Mouse (Mus musculus) liver, embryonic 15.5 days (tissue): ENCODE measurements around the gene Tsr2. TPM values are rescaled to one million over a fixed set of nuclear protein-coding genes. Genes with fewer than 3 reads are reported as not detected.

ENCODE experiments used
- ATAC-seq: fragments of 200-750 bp; cut with Nextera tagmentation; 2 replicates; pipeline ENCODE4 v1.8.0; 2017; ENCODE audit warnings: moderate number of reproducible peaks, mild to moderate bottlenecking, moderate library complexity; ENCODE audit not compliant: insufficient read depth
- H3K27ac ChIP-seq: fragments of 300-500 bp; sonication (generic); replicated peaks from 2 replicates; pipeline ENCODE4 v1.5.1; 2015; ENCODE audit warnings: mild to moderate bottlenecking, inconsistent platforms
- H3K27me3 ChIP-seq: fragments of 300-500 bp; sonication (generic); 2 replicates; pipeline ENCODE4 v1.6.1; 2015; ENCODE audit warnings: mild to moderate bottlenecking, inconsistent platforms
- H3K36me3 ChIP-seq: fragments of 300-500 bp; sonication (generic); replicated peaks from 2 replicates; pipeline ENCODE4 v1.6.1; 2015; ENCODE audit warnings: moderate library complexity, mild to moderate bottlenecking, inconsistent platforms
- H3K4me1 ChIP-seq: fragments of 300-500 bp; sonication (generic); replicated peaks from 2 replicates; pipeline ENCODE4 v1.6.1; 2015; ENCODE audit warnings: inconsistent platforms
- H3K4me2 ChIP-seq: fragments of 300-500 bp; sonication (generic); 2 replicates; pipeline ENCODE4 v1.6.1; 2015; ENCODE audit warnings: moderate library complexity, mild to moderate bottlenecking, inconsistent platforms
- H3K4me3 ChIP-seq: fragments of 300-500 bp; sonication (generic); replicated peaks from 2 replicates; pipeline ENCODE4 v1.5.1; 2015; ENCODE audit warnings: mild to moderate bottlenecking, inconsistent platforms
- H3K9ac ChIP-seq: fragments of 300-500 bp; sonication (generic); 2 replicates; pipeline ENCODE4 v1.6.1; 2015; ENCODE audit warnings: moderate library complexity, mild to moderate bottlenecking, inconsistent platforms
- H3K9me3 ChIP-seq: fragments of 300-500 bp; sonication (generic); replicated peaks from 2 replicates; pipeline ENCODE4 v1.6.1; 2016; ENCODE audit warnings: inconsistent platforms
- WGBS: fragments of 180-500 bp; shearing (Covaris S2); methylation state at CpG from one replicate; pipeline ENCODE4 v1.1.7; 2015; ENCODE audit warnings: mixed read lengths; ENCODE audit not compliant: insufficient replicate concordance; 5-methylcytosine and 5-hydroxymethylcytosine counted together
- polyA plus RNA-seq: library from polyadenylated mRNA; unstranded; fragments of >200 nt; fragmentation: Nextera tagmentation; extraction: Ambion mirVana; gene quantifications from 2 replicates; pipeline ENCODE4 v1.2.1, GENCODE M21; 2015

Gene Tsr2
- polyA plus RNA-seq: 9.6 and 10.6 TPM in 2 replicates

DNA sequence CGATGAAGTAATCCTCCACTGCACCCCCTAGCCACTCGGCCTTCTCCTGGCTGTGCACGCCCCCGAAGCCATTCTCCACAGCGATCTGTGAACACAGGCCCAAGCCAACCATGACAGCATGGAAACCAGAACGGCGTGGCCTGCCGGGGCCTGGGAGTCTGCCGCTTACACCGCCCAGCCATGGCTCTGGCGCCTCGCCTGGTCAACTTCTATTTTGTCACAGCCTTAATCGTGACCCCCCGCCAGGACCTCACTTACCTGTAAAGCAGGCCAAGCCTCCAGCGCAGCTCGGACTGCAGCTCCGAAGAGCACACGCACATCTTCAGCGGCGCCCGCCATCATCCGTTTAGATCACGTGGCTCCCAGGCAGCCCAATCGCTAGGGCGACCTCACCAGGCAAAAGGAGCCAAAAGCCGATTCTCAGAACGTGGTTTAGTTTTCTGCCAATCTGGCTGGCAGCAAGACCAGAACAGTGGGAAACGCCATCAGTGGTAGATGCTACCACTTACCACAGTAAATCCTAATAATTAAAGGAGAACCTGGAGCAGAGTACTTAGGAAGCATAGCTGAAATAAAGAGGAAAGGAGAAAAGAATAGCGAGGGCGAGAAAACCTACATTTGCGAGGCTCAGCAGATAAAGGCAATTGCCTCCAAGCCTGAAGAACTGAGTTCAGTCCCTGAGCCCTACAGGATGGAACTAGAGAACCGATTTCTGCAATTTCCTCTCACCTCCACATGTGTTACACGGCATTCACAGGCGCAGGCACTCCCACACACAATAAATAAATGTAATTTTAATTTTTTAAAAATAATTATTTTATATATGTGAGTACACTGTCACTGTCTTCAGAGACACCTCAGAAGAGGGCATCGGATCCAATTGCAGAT, at the start of gene Tsr2:
TSS of gene Tsr2 (minus strand) at position 373 of the 888 bp plus-strand sequence.
- Histone ChIP-seq H3K4me3 (peak within 1 kb of the TSS; percentile 67), H3K4me2 (peak within 1 kb of the TSS; percentile 73), H3K36me3 (no peaks in the 10 kb centered on the region), H3K9me3 (no peaks in the 10 kb centered on the region), H3K4me1 (peaks cover 5% of the 10 kb centered on the region; the same call in 1 of the 2 replicates), H3K9ac (peak within 1 kb of the TSS; percentile 55), H3K27me3 (0 out of 2 replicates have a peak, but pooled peaks cover 3% of the 10 kb centered on the region), H3K27ac (no peak within 1 kb of the TSS; the same call in 1 of the 2 replicates)
- ATAC-seq: peak; percentile 87
- 18% methylated on average over 35 of the region's 35 CpGs for WGBS

- H3K4me3 ChIP-seq: no peak overlapping the region
- ATAC-seq: no peak
- 27% methylated on average over 10 of the region's 10 CpGs for WGBS
- no peaks in the 10 kb centered on the region for H3K4me1 ChIP-seq
- H3K27me3 ChIP-seq: 0 out of 2 replicates have a peak, but pooled peaks cover 14% of the 10 kb centered on the region
- H3K9me3 ChIP-seq: no peaks in the 10 kb centered on the region
- H3K27ac ChIP-seq: no peak overlapping the region
- H3K9ac ChIP-seq: no peak overlapping the region
- H3K4me2 ChIP-seq: no peak overlapping the region
- no peaks in the 10 kb centered on the region for H3K36me3 ChIP-seq
Observed at GRCm38 (mm10) chrX:151132785-151133184, 36.4 kb upstream of the Tsr2 start.

- no peak overlapping the region for H3K9ac ChIP-seq
- H3K9me3 ChIP-seq: no peaks in the 10 kb centered on the region
- H3K4me1 ChIP-seq: no peaks in the 10 kb centered on the region
- WGBS: 48% methylated on average over 3 of the region's 3 CpGs
- no peaks in the 10 kb centered on the region for H3K36me3 ChIP-seq
- no peak overlapping the region for H3K4me2 ChIP-seq
- no peak for ATAC-seq
- H3K4me3 ChIP-seq: no peak overlapping the region
- no peak overlapping the region for H3K27ac ChIP-seq
- H3K27me3 ChIP-seq: 0 out of 2 replicates have a peak, but pooled peaks cover 7% of the 10 kb centered on the region
Observed at GRCm38 (mm10) chrX:151130493-151130892, 34.1 kb upstream of the Tsr2 start.

DNA sequence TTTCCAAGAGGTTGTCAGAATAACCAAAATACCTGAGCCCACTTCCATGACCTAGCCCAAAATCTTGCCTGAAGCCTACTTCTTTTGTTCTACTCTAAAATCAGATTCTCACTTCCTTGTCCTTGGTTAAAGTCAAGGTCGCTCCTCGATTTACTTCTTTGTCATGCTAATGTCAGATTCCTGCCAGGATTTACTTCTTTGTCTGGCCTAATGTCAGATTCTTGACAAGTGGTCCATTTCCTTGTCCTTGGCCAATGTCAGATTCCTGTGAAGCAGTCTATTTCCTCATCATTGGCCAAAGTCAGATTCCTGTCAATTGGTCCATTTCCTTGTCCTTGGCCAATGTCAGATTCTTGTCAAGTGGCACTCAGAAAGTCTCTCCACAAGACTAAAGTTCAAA, 27.6 kb upstream of the Tsr2 start:
- no peak overlapping the region for H3K9ac ChIP-seq
- no peaks in the 10 kb centered on the region for H3K4me1 ChIP-seq
- no peak overlapping the region for H3K27ac ChIP-seq
- H3K4me3 ChIP-seq: no peak overlapping the region
- ATAC-seq: no peak
- H3K27me3 ChIP-seq: 0 out of 2 replicates have a peak, but pooled peaks cover 3% of the 10 kb centered on the region
- H3K36me3 ChIP-seq: no peaks in the 10 kb centered on the region
- 68% methylated on average over 2 of the region's 2 CpGs for WGBS
- H3K4me2 ChIP-seq: no peak overlapping the region
- no peaks in the 10 kb centered on the region for H3K9me3 ChIP-seq

DNA sequence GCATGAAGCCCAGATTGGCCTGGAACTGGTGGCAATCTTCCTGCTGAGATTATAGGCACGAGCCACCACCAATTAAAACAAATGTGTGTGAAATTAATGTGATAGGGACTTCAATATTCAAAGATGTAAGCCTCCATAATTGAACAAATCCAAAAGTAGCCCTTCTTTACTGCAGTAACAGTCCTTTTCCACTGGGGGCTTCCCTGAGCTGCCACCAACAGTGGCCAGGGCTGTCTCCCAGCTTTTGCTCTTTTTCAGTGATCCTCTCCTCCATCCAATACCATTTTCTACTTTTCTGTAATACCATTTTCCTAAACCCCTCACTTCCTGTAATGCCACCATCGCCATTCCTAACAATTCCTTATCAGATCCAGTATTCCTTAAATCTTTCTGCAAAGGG, 21.1 kb upstream of the Tsr2 start:
- 5% methylated on average over 2 of the region's 2 CpGs for WGBS
- Histone ChIP-seq H3K9ac (no peak overlapping the region), H3K27me3 (0 out of 2 replicates have a peak, but pooled peaks cover 3% of the 10 kb centered on the region), H3K4me3 (no peak overlapping the region), H3K27ac (no peak overlapping the region), H3K36me3 (no peaks in the 10 kb centered on the region), H3K4me2 (no peak overlapping the region), H3K4me1 (no peaks in the 10 kb centered on the region), H3K9me3 (no peaks in the 10 kb centered on the region)
- ATAC-seq: no peak

- 0 out of 2 replicates have a peak, but pooled peaks cover 3% of the 10 kb centered on the region for H3K27me3 ChIP-seq
- no peak overlapping the region for H3K4me3 ChIP-seq
- H3K36me3 ChIP-seq: no peaks in the 10 kb centered on the region
- no peak for ATAC-seq
- H3K27ac ChIP-seq: no peak overlapping the region
- H3K9me3 ChIP-seq: no peaks in the 10 kb centered on the region
- 6% methylated on average over 7 of the region's 7 CpGs for WGBS
- no peaks in the 10 kb centered on the region for H3K4me1 ChIP-seq
- H3K9ac ChIP-seq: no peak overlapping the region
- no peak overlapping the region for H3K4me2 ChIP-seq
Observed at GRCm38 (mm10) chrX:151116795-151117194, 20.5 kb upstream of the Tsr2 start.

GRCm38 (mm10) chrX:151107301-151108067, 11.1 kb upstream of the Tsr2 start:
- Histone ChIP-seq H3K9me3 (no peaks in the 10 kb centered on the region), H3K27ac (no peak overlapping the region), H3K4me1 (no peaks in the 10 kb centered on the region), H3K9ac (no peak overlapping the region), H3K27me3 (peaks cover 8% of the 10 kb centered on the region; the same call in 1 of the 2 replicates), H3K4me3 (no peak overlapping the region), H3K4me2 (no peak overlapping the region), H3K36me3 (no peaks in the 10 kb centered on the region)
- no peak for ATAC-seq
- 49% methylated on average over 7 of the region's 7 CpGs for WGBS

GRCm38 (mm10) chrX:151087418-151087817, 8.9 kb downstream of the Tsr2 start:
- Histone ChIP-seq H3K4me2 (no peak overlapping the region), H3K9me3 (no peaks in the 10 kb centered on the region), H3K4me3 (no peak overlapping the region), H3K4me1 (no peaks in the 10 kb centered on the region), H3K9ac (no peak overlapping the region), H3K27ac (no peak overlapping the region), H3K36me3 (peaks cover 16% of the 10 kb centered on the region), H3K27me3 (0 out of 2 replicates have a peak, but pooled peaks cover 2% of the 10 kb centered on the region)
- 61% methylated on average over 1 of the region's 1 CpGs for WGBS
- no peak for ATAC-seq

GRCm38 (mm10) chrX:151085599-151085998, 10.7 kb downstream of the Tsr2 start:
- no peaks in the 10 kb centered on the region for H3K9me3 ChIP-seq
- no peak for ATAC-seq
- H3K4me3 ChIP-seq: no peak overlapping the region
- H3K27me3 ChIP-seq: 0 out of 2 replicates have a peak, but pooled peaks cover 2% of the 10 kb centered on the region
- no peak overlapping the region for H3K27ac ChIP-seq
- no peaks in the 10 kb centered on the region for H3K4me1 ChIP-seq
- H3K36me3 ChIP-seq: peaks cover 17% of the 10 kb centered on the region
- WGBS: 39% methylated on average over 2 of the region's 2 CpGs
- H3K4me2 ChIP-seq: no peak overlapping the region
- H3K9ac ChIP-seq: no peak overlapping the region

GRCm38 (mm10) chrX:151076941-151077485, 19.3 kb downstream of the Tsr2 start:
- Histone ChIP-seq H3K4me1 (no peaks in the 10 kb centered on the region), H3K27me3 (no peaks in the 10 kb centered on the region), H3K4me2 (no peak overlapping the region), H3K27ac (no peak overlapping the region), H3K36me3 (0 out of 2 replicates have a peak, but pooled peaks cover 2% of the 10 kb centered on the region), H3K9me3 (no peaks in the 10 kb centered on the region), H3K9ac (no peak overlapping the region), H3K4me3 (no peak overlapping the region)
- ATAC-seq: no peak
- 68% methylated on average over 4 of the region's 4 CpGs for WGBS

GRCm38 (mm10) chrX:151076007-151076406, 20.3 kb downstream of the Tsr2 start:
- no peak overlapping the region for H3K27ac ChIP-seq
- no peak overlapping the region for H3K4me3 ChIP-seq
- 85% methylated on average over 5 of the region's 5 CpGs for WGBS
- H3K9me3 ChIP-seq: no peaks in the 10 kb centered on the region
- no peak for ATAC-seq
- no peaks in the 10 kb centered on the region for H3K27me3 ChIP-seq
- no peaks in the 10 kb centered on the region for H3K4me1 ChIP-seq
- no peak overlapping the region for H3K9ac ChIP-seq
- 0 out of 2 replicates have a peak, but pooled peaks cover 2% of the 10 kb centered on the region for H3K36me3 ChIP-seq
- no peak overlapping the region for H3K4me2 ChIP-seq
